Mouse (Mus musculus): ENCODE measurements around the gene Dcaf5.

The Dcaf5 gene

DNA sequence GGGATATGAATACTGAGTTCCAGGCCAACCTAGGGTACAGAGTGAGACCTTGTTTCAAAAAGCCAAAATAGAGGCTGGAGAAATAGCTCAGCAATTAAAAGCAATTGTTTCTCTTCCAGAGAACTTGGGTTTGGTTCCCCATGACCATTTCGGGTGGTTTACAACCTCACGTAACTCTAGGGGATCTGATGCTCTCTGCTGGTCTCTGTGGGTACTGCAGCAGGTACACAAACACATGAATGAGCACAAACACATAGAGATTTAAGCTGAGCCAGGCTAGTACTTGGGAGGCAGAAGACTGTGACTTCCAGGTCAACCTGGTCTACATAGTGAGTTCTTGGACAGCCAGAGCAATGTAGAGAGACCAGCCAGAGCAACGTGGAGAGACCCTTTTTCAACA lies 28.6 kb downstream of the Dcaf5 start:
- no peak for DNase-seq (ENCODE audit: low spot score)

DNA sequence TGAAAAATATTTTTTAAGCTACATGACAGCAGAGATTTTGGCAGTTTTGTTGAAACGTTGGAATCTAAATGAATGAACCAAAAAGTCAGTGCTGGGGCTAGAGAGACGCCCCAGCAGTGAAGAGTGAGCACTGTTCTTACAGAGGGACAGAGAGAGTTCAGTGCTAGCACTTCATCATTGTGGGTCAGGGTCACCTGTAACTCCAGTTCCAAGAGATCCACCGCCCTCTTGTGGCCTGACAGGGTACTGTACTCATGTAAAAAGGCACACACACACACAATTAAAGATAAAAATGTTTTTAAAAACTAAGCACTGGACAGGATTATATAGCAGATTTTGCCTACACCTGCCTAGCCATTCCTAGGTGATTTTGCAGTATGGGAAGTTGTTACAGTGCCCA lies 29.8 kb downstream of the Dcaf5 start:
- DNase-seq (ENCODE audit: low spot score): no peak

DNA sequence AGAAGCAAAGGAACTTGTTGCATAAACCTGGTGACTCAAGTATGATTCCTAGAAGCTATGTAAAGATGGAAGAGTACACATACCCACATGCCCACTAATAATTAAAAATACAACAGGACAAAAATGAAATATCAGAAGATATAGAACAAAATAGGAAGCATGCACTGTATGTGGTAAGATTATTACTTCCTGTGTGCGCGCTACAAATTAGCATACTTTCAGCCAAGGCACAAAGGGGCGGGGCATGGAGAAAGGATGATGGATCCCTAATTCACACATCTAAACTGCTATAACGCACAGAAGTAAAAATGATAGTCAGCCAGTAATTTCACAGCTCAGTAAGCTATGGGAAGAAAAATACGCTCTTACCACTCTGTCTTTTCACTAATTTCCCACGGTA lies 32.3 kb downstream of the Dcaf5 start:
- no peak for DNase-seq (ENCODE audit: low spot score)

DNA sequence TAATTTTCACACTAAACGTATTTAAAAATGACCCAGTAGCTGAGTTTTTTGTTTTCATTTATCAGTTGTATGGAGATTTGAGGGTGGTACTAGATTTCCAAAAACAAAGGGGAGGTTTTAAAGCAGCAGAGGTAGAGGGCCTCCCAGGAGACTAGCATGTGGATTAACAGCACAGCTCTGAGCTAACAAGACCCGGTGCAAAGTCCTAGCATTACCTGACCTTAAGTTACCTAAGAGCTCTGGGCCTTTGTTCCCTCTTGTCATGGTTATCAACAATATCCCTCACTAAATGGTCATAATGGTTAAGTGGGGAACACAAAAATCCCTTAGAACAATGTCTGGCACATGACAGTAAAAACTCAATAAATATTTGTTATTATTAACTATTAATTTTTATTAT lies 37.3 kb downstream of the Dcaf5 start:
- no peak for DNase-seq (ENCODE audit: low spot score)

DNA sequence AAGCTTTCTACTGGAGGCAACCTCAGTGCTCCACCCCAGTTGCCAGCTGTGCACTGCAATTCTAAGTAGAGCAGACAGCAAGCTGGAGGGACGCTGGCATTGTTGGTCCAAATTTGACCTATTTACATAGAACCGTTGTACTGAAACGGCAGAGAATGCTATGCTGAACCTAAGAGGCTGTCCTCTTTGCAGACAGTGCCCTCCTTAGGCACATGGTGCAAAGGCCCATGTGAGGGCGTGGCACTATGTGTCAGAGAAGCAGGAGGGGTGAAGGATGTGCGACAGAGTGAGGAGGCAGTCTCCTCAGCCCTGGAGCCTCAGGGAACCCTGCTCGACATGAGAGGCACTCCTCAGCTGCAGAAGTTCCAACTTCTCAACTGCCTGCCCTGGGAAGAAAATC lies 40.0 kb downstream of the Dcaf5 start:
- no peak for DNase-seq (ENCODE audit: low spot score)

DNA sequence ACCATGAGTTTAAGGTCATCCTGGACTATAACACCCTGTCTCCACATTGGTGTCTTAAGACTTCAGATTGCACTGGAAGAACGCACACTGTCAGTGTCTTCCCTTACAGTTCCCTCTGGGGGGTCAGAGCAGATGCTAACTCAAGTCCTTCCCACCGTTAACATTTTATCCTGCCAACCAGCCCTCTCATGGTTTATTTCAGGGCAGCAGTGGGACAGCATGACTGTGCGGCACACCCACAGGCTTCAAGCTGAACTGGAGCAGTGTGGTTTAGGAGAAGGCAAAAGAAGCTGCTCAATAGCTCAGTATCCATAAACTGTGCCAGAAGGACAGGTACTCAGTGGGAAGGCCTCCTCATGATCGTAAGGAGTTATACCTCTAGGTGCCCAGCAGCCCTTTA lies 41.1 kb downstream of the Dcaf5 start:
- DNase-seq (ENCODE audit: low spot score): no peak

DNA sequence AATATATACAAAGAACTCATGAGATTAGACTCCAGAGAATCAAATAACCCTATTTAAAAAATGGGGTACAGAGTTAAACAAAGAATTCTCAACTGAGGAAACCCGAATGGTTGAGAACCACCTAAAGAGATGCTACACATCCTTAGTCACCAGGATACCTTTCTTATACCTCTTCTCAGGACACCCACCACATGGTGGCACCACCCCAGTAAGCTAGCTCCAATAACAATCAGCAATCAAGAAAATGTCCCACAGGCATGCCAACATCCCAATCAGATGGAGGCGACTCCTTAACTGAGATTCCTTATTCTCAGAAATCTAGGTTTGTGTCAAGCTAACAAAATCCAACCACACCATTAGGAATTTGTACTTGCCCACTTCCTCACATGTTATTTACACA lies 42.4 kb downstream of the Dcaf5 start:
- DNase-seq (ENCODE audit: low spot score): no peak

DNA sequence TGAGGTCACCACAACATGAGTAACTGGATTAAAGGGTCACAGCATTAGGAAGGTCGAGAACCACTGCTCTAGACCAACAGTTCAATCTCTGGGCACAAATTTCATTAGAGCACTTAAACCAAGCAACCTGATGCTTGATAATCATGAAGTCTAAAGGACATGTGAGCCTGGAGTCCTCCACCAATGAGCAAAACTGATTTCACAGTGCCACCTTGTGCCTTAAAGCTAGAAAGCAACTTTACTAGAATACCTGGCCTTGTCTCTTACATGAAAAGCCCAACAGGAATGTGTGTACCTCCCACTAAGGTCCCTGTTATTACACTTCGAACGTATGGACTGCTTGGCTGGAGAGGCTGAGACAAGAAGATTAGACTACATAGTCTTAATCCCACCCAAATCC lies 47.0 kb downstream of the Dcaf5 start:
- no peak for DNase-seq (ENCODE audit: low spot score)

DNA sequence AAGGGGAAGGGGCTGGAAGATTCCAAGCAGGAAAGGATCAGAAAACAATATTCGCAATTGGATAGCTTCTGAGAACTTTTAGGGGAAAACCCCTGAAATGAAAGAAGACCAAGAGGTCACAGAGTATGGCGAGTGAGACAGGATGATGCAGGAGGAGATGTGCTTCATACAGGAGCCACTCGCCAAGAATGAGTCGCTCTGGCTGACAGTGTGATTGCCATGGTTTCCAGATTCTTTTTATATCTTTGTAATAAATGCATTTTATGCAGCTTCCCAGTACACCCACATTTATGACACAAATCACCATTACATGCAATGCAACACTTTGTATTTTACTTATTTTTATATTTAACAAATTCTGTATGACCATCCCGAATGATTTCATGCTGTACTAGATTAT lies 49.1 kb downstream of the Dcaf5 start:
- DNase-seq (ENCODE audit: low spot score): no peak

DNA sequence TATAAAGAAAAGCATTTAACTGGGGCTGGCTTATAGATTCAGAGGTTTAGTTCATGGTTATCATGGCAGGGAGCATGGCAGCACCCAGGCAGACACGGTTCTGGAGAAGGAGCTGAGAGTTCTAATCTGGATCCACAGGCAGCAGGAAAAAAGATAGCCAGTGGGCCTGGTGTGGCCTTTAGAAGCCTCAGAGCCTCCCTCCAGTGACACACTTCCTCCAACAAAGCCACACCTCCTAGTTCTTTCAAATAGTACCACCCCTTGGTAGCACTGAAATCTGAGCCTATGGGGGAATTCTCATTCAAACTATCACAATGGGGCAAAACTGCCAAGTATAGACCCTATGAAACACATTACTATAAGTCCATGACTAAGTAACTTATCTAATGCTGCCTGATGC lies 51.0 kb downstream of the Dcaf5 start:
- no peak for DNase-seq (ENCODE audit: low spot score)

DNA sequence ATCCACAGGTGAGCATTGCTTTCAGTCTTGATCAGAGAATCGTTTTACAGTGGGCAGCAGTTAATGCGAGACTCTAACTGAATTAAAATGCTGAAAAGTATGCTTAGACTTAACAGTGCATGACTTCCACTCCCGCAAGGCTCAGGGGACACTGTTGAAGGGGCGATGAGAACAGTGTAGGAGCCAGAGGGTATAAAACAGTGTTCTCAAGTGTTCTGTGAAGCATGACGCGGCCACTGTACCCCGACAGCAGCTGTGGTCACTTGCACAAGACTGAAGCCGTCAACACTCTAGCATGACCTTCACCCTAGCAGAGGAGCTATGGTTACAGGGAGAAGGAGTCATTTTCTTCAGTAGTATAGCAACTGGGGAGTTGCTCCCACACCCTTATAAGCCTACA lies 52.9 kb downstream of the Dcaf5 start:
- no peak for DNase-seq (ENCODE audit: low spot score)

DNA sequence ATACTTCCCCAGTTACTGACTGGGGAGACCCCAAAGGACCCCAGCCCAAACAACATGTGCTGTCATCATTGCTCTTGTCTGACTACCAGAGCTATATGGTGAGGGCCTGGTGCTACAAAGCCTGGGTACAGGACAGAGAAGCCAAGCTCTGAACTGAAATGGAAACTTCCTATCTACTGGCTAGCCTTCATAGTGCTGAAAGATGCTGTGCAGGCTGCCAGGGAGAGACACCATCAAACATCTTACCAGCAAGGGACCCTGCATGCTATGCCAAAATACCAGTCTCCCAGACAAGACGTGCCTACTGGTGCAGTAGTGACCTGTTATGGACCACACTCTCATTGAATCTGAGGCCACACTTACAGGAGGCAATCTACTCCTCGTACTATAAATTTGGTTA lies 53.6 kb downstream of the Dcaf5 start:
- DNase-seq (ENCODE audit: low spot score): no peak

DNA sequence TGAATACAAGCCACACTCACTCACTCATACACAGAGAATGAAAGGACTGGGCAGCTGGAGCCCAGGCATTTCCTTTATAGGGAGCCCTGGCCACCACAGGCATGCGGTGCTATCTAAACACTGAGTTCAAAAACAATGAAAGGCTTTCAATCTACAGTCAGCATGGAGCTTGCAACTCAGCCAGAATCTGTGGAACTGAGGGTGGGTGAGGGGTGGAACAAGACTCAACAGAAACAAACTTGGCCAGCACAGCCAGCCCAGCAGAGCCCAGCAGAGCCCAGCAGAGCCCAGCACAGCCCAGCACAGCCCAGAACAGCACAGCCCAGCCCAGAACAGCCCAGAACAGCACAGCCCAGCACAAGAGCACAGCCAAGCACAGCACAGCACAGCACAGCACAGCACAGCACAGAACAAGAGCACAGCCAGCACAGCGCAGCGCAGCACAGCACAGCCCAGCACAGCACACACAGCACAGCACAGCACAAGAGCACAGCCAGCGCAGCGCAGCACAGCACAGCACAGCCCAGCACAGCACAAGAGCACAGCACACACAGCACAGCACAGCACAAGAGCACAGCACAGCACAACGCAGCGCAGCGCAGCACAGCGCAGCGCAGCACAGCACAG lies 56.5 kb downstream of the Dcaf5 start:
- peak; percentile 12 for DNase-seq (ENCODE audit: low spot score)

DNA sequence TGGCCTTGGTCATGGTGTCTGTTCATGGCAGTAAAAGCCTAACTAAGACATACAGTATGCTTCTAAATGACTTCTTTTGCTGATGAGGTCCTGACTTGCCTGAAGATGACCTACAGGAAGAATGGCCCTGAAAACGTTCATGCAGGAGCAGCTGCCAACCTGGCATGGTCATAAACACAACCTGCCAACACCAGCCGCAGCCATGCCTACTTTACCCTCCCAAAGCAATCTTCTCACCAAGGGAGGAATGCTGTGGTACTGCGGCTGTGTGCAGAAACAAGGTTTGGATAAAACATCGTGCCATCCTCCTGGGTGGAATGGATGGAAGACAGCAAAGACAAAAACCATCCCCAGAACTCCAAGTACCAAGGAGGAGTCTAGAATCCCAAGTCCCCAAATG lies 57.0 kb downstream of the Dcaf5 start:
- no peak for DNase-seq (ENCODE audit: low spot score)

DNA sequence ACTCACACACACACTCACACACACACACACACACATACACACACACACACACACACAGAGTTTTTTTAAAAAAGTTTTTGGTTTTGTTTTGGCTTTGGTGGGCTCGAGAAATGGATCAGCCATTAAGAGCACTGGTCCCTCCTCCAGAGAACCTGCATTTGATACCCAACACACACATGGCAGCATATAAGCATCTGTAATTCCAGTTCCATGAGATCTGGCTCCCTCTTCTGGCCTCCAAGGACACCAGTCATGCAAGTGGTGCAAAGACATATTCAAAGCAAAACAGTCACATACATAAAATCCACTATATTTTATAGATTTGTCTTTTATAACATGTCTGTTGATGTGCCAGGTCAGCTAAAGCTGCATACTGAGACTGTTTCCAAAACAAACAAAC lies 58.8 kb downstream of the Dcaf5 start:
- no peak for DNase-seq (ENCODE audit: low spot score)

DNA sequence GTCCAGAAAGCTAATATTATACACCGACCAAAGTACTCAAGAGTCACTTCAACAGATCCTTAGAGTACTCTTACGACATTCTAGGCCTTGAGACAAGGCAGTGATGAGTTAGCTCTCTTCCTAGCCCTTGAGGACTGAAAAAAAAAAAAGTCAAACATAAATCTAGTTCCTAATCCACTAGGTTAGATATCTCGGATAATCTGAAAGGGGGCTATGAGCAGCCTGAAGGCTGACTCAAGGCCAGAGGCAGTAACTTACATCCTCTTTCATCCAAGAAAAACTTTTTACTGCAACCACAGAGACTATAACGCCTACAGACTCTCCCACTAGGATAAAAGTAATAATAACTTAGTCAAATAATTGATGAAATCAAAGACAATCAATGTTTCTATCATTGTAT lies 60.7 kb downstream of the Dcaf5 start:
- DNase-seq (ENCODE audit: low spot score): no peak

DNA sequence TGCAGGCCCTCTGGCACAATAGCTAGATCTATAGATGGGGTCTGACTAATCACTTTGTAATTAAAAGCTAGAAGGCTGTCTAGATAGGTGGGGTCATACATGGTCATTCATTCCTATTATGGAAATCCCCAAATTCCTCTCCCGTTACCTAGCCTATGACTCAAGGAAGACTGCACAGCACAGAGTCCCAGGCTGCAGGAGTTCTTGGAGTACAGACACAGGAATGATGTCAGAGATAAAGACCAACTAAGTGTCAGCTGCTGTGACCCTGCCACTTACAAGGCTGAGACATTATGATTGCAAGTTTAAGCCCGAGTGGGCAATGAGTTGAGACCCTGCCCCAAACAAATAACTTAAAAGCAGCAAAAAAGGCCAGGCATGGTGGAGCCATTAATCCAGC lies 61.7 kb downstream of the Dcaf5 start:
- DNase-seq (ENCODE audit: low spot score): no peak

DNA sequence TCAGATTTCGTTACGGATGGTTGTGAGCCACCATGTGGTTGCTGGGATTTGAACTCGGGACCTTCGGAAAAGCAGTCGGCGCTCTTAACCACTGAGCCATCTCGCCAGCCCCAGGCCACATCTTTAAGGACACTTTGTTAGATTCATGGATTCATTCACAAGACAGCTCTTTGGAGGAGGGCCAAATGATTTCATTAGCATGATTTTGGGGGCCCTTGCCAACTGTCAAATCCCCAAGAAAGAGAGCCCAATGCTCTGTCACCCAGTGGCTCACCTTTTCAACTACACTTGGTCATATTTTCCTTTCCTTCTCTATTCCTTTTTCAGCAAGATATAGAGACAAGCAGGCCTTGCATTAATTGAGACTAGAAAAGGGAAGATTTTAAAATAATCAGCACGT lies 63.5 kb downstream of the Dcaf5 start:
- DNase-seq (ENCODE audit: low spot score): no peak

DNA sequence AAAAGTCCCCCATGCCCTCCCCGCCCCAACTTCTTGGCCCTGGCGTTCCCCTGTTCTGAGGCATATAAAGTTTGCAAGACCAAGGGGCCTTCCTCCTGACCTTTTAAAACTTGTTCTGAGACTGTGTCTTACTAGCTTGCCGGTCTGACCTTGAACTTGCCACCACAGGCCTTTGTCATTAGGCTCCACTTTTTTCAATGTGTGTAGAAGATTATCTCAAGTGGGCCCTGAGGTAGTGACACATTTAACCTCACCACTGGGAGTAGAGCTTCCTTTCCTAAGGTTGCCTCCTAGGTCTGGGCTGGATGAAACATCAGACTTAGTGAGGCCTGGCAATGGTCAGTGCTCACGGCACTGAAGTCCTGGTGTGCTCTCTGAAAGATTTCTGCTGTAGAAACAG lies 69.2 kb downstream of the Dcaf5 start:
- no peak for DNase-seq (ENCODE audit: low spot score)

DNA sequence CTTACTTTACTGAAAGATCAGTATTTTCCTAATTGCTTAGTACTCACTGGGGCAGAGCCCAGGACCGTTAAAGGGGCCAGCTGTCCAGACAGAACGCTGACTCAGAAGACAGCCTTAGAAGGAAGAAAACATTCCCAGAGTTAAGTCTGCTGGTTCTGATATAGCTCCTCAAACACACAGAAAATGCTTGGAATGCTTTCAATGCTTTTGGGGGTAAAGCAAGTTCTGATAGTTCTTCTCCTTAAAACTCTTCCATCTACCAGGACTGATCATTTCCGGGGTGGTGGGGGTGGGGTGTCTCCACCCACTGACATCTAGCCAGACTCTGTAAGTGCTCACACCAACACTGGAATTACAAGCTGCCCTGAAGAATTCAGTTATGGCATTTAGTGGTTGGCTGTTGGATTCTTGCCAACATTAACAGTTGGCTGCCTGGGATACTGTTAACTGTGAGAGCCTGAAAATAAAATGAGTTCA lies 70.4 kb downstream of the Dcaf5 start:
- peak; percentile 23 for DNase-seq (ENCODE audit: low spot score)

DNA sequence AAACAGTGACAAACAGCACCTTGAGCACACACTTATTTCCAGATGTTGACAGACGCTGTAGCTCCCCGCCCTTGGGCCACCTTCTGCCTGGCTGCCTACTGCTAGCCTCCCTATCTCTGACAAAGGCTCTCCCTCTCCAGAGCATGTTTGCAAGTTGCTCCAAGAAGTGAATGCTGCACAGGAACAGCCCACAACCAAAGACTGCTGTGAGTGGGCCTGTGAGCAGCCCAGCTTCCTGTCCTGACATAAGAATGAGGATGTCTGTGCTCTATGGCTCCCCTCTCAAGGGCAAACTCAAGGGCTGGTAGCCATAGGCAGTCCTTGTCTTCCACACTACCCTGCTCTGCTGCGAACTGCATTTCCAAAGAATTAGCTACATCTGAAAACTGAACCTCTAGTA lies 71.1 kb downstream of the Dcaf5 start:
- no peak for DNase-seq (ENCODE audit: low spot score)

DNA sequence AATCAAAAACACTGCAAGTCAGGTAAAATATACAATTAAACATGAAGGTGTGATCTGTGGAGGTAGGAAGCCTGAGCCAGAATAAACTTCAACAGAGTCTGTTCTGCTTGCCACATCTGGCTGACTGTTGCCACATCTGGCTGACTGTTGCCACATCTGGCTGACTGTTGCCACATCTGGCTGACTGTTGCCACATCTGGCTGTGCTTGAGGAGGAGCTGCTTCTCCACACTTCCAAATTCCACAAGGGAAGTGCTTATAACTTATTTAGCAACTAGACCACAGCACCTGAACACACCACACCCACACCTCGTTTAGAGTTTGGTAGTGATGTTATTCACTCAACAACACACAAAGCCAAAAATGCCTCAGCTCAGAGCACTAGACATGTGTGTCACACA lies 74.7 kb downstream of the Dcaf5 start:
- DNase-seq (ENCODE audit: low spot score): no peak

DNA sequence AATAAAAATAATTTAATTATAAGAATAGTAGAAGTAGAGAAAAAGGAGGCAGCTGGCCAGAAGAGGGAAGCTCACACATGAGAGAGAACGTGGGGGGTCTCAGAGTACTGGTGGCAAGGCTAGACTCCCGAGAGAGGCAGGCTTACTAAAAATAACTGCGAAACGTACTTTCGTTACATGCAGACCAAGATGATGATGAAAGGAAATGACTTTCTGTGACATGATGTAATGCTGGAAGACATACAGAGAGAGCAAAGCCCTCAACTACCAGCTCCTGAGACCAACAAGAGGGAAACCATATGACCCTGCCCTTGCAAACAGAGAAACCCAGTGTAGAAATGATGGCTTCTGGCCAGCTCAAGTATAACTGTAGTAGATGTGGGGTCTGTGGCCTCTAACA lies 76.1 kb downstream of the Dcaf5 start:
- no peak for DNase-seq (ENCODE audit: low spot score)

DNA sequence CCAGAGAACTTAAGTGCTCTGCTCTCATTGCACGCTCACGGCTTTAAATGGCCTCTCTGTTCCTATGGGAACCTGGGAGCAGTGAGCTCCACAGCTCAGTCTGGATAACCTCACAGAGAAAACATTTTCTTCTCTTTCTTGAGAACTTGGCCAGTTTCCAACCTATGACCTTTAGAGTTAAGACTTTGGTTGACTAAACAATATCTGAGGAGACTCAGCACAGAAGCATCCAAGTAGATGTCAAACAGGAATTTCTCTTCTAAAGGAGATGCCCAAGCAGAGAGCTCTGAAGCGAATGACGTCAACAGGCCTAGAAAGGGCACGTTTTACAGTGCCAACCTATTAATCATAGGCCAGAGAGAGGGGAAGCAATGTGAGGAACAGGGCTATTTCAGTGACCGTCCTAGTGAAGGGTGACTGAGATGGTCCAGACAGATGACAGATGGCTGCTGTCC lies 91.6 kb downstream of the Dcaf5 start:
- no peak for DNase-seq (ENCODE audit: low spot score)

DNA sequence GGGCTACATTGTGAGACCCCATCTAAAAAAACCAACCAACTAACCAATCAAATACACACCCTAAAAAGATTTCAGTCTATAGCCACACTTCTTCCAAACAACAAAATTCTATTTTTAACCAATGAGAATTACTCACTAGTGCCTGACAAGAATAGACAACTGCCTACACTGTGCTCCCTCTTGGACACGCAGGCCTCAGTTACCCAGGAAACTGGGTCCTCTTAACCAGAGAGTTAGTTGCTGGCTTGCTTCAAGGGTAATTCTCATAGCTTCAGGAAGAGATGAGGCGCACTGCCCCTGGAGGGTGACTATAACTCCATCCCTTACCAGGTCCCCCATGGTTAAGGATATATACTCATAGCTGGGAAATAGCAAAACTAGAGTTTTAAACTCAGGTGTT lies 95.5 kb downstream of the Dcaf5 start:
- no peak for DNase-seq (ENCODE audit: low spot score)
